Mouse (Mus musculus) spleen, postnatal 10 days (tissue): Measurements from ENCODE around the gene Ccdc127.

Experiments used
- DNase-seq, 2 experiments: peaks; one replicate each; pipeline ENCODE4 v3.0.0; 2021 to 2022; ENCODE audit warnings: low spot score in 2 of 2

Ccdc127 gene

DNA sequence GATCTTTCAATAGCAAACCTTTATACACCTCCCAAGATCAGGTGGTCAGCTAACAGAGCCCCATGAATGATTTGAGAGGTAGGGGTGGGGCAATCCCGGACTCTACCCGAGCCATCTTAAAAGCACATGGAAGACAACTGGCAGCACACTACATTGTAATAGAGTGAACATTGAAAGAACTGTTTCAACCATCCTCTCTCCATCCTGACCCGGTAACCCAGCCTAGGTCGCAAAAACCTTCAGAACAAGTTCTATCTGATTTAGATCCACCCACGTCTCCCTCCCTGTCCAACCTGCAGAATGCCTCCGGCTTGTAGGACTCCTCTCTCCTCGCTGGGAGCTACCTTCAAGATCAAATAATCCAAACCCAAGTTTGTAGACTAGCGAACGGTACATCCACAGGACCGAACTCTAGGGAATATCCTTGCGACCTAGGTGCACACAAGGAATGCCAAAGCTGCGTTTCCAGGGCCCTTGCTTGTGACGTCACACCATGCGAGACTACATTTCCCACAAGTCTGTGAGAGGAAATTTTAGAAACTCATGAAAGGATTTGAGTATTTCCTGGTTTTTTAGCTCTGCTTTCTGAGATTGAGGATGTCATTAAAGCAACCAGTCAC lies 40.4 kb downstream of the Ccdc127 start, which contains the start of gene Zfp72:
Gene Zfp72, minus strand, starts transcription at position 466 of the 620 bp plus-strand sequence.
- DNase-seq = peak; percentile 32 to 65

DNA sequence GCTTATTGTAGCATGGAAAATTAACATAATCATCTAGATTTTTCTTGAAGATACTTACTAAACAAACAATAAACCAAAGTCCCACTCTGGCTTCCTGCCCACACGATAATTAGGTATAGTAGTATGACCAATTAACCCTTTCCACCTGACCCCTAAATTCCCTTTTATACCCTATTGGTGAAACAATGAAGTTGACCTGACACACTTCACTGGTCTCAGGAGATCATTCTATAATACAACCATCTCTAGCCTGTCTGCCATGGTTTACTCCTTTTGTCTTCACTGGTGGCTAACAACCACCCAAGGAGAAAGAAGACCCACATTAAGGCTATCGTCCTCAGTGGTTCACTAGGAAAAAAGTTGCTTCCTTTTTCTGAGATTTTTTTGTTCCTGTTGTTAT lies 41.0 kb downstream of the Ccdc127 start:
- DNase-seq = no peak

GRCm38 (mm10) chr13:74399298-74399839 lies 49.3 kb downstream of the Ccdc127 start, which contains the start of gene Ftl1-ps1:
Gene Ftl1-ps1 (plus strand): TSS chr13:74399694.
- DNase-seq = no peak
